Mouse (Mus musculus): ENCODE results near the gene Gss. TPM values are rescaled to one million over a fixed set of nuclear protein-coding genes. Genes with fewer than 3 reads are reported as not detected.
"Not testable (repeated sequence)": the region's sequence is repeated elsewhere in the genome, so short reads cannot be mapped to it uniquely, and the experiment has no call there.

Gene Gss
- total RNA-seq, 1 experiment from 2014 or later: 13.5 TPM

GRCm38 (mm10) chr2:155583927-155584530 lies 8.6 kb downstream of the Gss start:
- ATAC-seq (ENCODE audit: extremely low read depth, insufficient number of reproducible peaks, low FRiP score, poor library complexity, severe bottlenecking): peak; percentile 57; the same call in 1 of the 2 replicates

GRCm38 (mm10) chr2:155582996-155583395 lies 9.6 kb downstream of the Gss start:
- no peak for ATAC-seq (ENCODE audit: extremely low read depth, insufficient number of reproducible peaks, low FRiP score, poor library complexity, severe bottlenecking)

GRCm38 (mm10) chr2:155582384-155582995 lies 10.1 kb downstream of the Gss start:
- ATAC-seq (ENCODE audit: extremely low read depth, insufficient number of reproducible peaks, low FRiP score, poor library complexity, severe bottlenecking): no peak

- no peak for ATAC-seq (ENCODE audit: extremely low read depth, insufficient number of reproducible peaks, low FRiP score, poor library complexity, severe bottlenecking)
Observed at GRCm38 (mm10) chr2:155580331-155580730, 12.3 kb downstream of the Gss start.

GRCm38 (mm10) chr2:155576656-155577055 lies 16.0 kb downstream of the Gss start:
- no peak for ATAC-seq (ENCODE audit: extremely low read depth, insufficient number of reproducible peaks, low FRiP score, poor library complexity, severe bottlenecking)

GRCm38 (mm10) chr2:155574700-155575099 lies 17.9 kb downstream of the Gss start:
- ATAC-seq (ENCODE audit: extremely low read depth, insufficient number of reproducible peaks, low FRiP score, poor library complexity, severe bottlenecking): no peak

GRCm38 (mm10) chr2:155573996-155574395 lies 18.6 kb downstream of the Gss start:
- ATAC-seq (ENCODE audit: extremely low read depth, insufficient number of reproducible peaks, low FRiP score, poor library complexity, severe bottlenecking): no peak

GRCm38 (mm10) chr2:155573001-155573400 lies 19.6 kb downstream of the Gss start:
- ATAC-seq (ENCODE audit: extremely low read depth, insufficient number of reproducible peaks, low FRiP score, poor library complexity, severe bottlenecking): no peak

GRCm38 (mm10) chr2:155569223-155569807 lies 23.3 kb downstream of the Gss start:
- no peak for ATAC-seq (ENCODE audit: extremely low read depth, insufficient number of reproducible peaks, low FRiP score, poor library complexity, severe bottlenecking)

- no peak for ATAC-seq (ENCODE audit: extremely low read depth, insufficient number of reproducible peaks, low FRiP score, poor library complexity, severe bottlenecking)
Observed at GRCm38 (mm10) chr2:155567751-155568150, 24.9 kb downstream of the Gss start.

- no peak for ATAC-seq (ENCODE audit: extremely low read depth, insufficient number of reproducible peaks, low FRiP score, poor library complexity, severe bottlenecking)
Observed at GRCm38 (mm10) chr2:155562934-155563333, 29.7 kb downstream of the Gss start.

- ATAC-seq (ENCODE audit: extremely low read depth, insufficient number of reproducible peaks, low FRiP score, poor library complexity, severe bottlenecking): no peak
Observed at GRCm38 (mm10) chr2:155562209-155562608, 30.4 kb downstream of the Gss start.

- ATAC-seq (ENCODE audit: extremely low read depth, insufficient number of reproducible peaks, low FRiP score, poor library complexity, severe bottlenecking): no peak
Observed at GRCm38 (mm10) chr2:155554426-155554985, 38.1 kb downstream of the Gss start.

- peak; percentile 46; the same call in 1 of the 2 replicates for ATAC-seq (ENCODE audit: extremely low read depth, insufficient number of reproducible peaks, low FRiP score, poor library complexity, severe bottlenecking)
Observed at GRCm38 (mm10) chr2:155552949-155553354, 39.7 kb downstream of the Gss start.

- ATAC-seq (ENCODE audit: extremely low read depth, insufficient number of reproducible peaks, low FRiP score, poor library complexity, severe bottlenecking): no peak
Observed at GRCm38 (mm10) chr2:155552336-155552735, 40.3 kb downstream of the Gss start.

GRCm38 (mm10) chr2:155546955-155547354 lies 45.7 kb downstream of the Gss start:
- no peak for ATAC-seq (ENCODE audit: extremely low read depth, insufficient number of reproducible peaks, low FRiP score, poor library complexity, severe bottlenecking)

GRCm38 (mm10) chr2:155540822-155541458 lies 51.7 kb downstream of the Gss start:
- no peak for ATAC-seq (ENCODE audit: extremely low read depth, insufficient number of reproducible peaks, low FRiP score, poor library complexity, severe bottlenecking)

- no peak for ATAC-seq (ENCODE audit: extremely low read depth, insufficient number of reproducible peaks, low FRiP score, poor library complexity, severe bottlenecking)
Observed at GRCm38 (mm10) chr2:155539696-155540095, 52.9 kb downstream of the Gss start.

- not testable (repeated sequence) for ATAC-seq (ENCODE audit: extremely low read depth, insufficient number of reproducible peaks, low FRiP score, poor library complexity, severe bottlenecking)
Observed at GRCm38 (mm10) chr2:155538463-155539057, 54.0 kb downstream of the Gss start.
